Mouse (Mus musculus): ENCODE data around the gene Crybb3.
"Not testable (repeated sequence)": the region's sequence is repeated elsewhere in the genome, so short reads cannot be mapped to it uniquely, and the experiment has no call there.

The Crybb3 gene

DNA sequence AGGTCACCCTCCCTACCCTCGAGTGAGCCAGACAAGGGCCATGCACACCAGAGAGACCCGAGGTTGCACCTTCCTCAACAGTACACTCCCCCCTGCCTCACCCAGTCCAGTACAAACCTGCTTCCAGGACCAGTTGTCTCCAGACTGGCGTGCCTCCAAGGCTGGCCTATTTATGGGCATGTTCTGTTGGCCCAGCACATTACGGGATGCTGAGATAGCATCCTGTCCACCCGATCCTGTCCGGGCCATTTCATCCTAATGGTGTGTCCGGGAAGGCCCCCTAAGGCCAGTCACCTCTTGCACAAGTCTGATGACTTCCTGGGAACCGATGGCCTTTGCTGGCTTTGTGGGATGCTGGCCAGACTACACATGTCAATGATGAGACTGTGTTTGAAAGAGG lies at the start of gene Crybb3:
Gene Crybb3, minus strand, starts transcription at position 146 of the 400 bp plus-strand sequence.
- in situ Hi-C loops (cut with MboI) = no loop called here

DNA sequence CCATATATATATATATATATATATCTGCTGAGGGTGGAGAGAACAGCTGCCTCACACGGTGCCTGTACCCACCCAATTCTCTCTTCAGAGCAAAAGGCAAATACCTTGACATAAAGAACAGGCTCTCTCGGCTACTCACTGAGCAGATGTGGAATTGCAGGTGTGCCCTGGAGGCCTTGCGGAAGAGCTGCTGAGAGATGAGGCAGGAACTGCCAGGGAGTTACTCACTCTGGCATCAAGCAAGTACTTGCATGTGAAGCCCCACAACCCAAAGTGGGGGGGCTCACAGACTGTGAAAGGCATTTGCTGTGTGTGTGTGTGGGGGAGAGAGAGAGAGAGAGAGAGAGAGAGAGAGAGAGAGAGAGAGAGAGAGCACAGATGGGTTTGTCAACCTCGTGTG lies 47.0 kb upstream of the Crybb3 start:
- in situ Hi-C loops (cut with MboI) = no loop called here

DNA sequence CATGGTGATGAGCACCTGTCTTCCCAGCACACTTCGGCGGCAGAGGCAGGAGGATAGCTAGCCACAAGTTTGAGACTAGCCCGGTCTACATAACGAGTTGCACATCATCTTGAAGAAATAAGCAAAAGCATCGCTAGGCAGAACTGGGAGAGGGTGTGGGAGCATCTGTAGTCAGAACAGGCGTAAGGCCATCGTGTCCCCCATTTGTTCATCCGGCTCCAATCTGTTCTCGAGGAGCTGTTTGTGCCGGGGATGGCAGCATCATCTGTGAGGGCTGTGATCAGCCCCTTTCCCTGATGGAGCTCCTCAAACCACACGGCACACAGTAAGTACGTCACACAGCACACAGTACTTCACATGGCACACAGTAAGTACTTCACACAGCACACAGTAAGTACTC lies 45.1 kb upstream of the Crybb3 start:
- in situ Hi-C loops (cut with MboI) = no loop called here

GRCm38 (mm10) chr5:113123693-113124092 lies 42.3 kb upstream of the Crybb3 start:
- in situ Hi-C loops (cut with MboI) = no loop called here

DNA sequence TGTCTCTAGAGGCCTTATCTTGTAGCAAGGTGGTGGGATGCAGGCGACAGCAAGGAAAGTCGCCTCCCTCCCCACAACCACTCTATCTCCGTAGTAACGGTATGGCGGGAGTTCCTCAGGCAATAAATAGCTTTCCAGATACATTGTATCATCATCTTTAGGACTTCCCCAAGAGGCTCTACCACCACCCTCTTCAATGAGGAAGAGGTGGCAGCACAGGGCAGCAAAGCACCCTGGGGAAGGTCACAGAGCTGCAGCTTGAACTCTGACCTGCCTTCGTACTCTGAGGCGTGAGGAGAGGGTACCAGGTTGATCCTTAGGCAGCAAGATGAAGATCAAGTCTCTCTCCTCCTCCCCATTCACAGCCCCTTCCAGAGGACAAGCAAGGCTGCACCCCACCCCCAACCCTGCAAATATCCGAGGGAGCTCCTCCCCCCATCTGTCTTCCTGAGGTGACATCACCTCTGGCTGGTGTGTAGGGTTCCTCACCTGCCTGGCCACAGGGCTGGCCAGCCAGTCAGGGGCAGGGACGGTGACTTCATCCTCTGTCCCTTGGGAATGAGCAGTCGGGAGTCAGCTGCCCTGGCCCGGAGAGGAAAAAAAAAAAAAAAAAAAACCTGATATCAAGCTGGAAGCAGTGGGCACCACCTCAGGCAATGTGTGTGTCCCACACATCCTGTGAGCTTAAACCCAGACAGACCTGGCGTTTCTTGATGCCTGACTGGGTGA lies 41.1 kb upstream of the Crybb3 start:
- in situ Hi-C loops (cut with MboI) = no loop called here

GRCm38 (mm10) chr5:113121591-113121875 lies 40.1 kb upstream of the Crybb3 start:
- in situ Hi-C loops (cut with MboI) = no loop called here

DNA sequence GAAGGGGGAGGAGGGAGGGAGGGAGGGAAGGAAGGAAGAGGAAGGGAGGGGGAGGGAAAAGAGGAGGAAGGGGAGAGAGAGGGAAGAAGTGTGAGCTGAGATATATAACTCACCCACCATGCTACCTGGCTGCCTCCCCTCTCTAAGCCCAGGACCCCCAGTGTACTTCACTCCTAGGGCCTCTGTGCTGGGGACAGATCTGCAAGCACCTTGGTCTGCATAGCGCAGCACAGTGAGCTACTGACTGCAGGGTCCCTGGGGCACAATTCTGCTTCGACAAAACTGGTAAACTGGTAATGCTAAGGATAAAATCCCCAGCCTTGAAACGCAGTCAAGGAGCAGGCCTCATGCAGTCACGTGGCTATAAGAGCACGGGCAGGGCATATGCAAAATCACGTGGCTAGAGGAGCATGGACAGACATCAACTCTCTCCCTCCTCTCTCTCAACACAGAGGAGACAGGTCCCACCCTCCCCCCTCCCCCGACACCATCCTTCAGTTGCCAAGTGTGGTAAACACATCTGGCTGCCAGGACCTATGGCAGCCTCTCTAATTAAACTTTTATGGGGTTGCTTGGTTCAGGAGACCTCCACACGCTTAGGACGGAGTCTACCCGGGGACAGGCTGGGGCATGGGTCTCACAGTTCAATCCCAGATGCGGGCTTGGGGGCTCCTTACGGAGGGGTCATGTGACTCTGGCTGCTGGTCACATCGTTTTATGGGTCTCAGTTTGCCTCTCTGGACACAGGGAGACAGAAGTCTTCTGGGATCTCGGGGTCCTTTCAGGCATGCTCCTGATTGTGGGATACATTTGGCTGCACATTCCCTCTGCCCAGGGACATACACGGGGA lies 39.6 kb upstream of the Crybb3 start:
- in situ Hi-C loops (cut with MboI) = no loop called here

- in situ Hi-C loops (cut with MboI) = no loop called here
These were observed 38.6 kb upstream of the Crybb3 start for GRCm38 (mm10) chr5:113119861-113120465.

GRCm38 (mm10) chr5:113119291-113119690 lies 37.9 kb upstream of the Crybb3 start:
- in situ Hi-C loops (cut with MboI) = no loop called here

GRCm38 (mm10) chr5:113118695-113119094 lies 37.3 kb upstream of the Crybb3 start:
- in situ Hi-C loops (cut with MboI) = no loop called here

GRCm38 (mm10) chr5:113117361-113117760 lies 36.0 kb upstream of the Crybb3 start:
- in situ Hi-C loops (cut with MboI) = no loop called here

GRCm38 (mm10) chr5:113115896-113116295 lies 34.5 kb upstream of the Crybb3 start:
- in situ Hi-C loops (cut with MboI) = no loop called here

DNA sequence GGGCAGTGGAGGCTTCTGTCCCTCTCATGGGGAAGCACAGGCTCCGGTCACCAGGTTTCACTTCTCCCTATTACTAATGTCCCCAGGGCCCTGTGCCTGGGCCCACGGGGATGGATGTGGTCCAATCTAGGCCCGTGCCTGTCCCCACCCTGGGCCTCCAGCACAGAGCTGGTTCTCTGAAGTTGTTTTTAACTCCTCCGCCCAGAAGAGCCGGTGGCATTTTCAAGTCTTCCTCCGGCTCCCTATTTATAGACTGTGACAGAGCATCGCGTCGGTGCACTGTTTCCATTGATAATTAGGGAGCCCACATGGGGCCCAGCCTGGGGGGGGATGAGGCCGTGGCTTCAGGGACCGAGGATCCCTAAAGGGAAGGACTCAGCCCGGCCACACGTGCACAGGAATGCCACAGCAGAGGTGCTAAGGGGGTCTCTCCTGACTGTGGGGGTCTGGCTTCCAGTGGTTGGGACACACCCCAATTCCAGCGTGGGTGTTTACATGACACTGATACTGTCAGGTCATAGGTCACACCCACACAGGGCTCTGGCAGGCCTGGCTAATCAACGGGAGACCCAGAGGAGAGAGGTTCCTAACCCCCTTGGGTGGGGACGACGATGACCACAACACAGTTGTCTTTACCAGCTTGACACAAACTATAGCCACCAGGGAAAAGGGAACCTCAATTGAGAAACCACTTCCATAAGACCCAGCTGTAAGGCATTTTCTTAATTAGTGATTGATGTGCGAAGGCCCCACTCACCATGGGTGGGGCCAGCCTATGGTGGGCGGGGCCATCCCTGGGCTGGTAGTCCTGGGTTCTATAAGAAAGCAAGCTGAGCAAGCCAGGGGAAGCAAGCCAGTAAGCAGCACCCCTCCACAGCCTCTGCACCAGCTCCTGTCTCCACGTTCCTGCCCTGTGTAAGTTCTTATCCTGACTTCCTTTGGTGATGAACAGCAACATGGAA lies 33.2 kb upstream of the Crybb3 start:
- in situ Hi-C loops (cut with MboI) = no loop called here

DNA sequence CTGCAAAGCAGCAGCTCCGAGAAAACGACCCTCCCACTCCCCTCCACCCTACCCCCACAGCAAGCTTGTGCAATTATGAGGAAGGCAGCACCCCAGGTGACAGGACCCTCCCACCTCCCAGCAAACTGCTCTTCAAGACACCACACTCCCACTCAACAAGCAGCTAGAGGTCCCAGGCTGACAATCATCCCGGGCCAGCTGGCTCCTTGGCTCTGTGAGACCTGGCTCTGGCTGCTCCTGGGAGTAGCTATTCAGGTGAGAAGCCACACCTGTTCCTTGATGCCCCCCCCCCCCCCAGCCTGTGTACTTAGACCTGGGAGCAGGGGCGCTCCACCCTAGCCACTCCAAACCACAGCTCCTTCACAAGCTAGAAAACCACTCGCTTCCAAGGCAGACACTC lies 31.7 kb upstream of the Crybb3 start:
- in situ Hi-C loops (cut with MboI) = no loop called here

GRCm38 (mm10) chr5:113111336-113111735 lies 30.0 kb upstream of the Crybb3 start:
- in situ Hi-C loops (cut with MboI) = no loop called here

DNA sequence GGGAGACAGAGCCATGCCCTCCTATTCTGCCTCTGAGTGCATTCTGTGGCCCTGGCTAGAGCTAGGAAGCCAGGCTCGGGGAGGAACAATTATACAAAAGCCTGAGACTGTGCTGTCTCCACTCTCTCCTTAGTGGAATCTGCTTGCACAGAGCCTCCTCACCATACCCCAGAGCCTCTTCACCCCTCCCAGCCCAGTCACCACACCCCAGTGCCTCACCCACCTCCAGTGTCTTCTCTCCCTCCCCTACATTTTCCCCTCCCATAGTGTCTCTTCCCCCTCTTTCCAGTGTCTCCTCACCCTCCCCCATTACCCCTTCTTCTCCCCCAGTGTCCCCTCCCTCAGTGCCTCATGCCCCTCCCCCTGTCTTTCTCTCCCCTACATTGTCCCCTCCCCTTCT lies 29.5 kb upstream of the Crybb3 start:
- in situ Hi-C loops (cut with MboI) = no loop called here

DNA sequence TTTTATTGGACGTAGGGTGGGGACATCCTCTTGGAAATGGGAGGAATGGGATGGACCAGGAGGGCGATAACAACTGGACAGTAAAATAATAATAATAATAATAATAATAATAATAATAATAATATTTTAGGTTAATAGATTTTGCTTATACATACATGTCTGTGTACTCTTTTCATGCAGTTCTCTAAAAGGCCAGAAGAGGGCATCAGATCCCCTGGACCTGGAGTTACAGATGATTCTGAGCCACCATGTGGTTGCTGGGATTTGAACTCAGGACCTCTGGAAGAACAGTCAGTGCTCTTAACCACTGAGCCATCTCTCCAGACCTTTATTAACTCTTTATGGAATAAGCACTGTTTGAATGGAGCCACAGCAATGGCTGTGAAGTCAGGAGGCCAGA lies 28.3 kb upstream of the Crybb3 start:
- in situ Hi-C loops (cut with MboI) = not testable (repeated sequence)

- in situ Hi-C loops (cut with MboI) = no loop called here
These were observed 26.9 kb upstream of the Crybb3 start for GRCm38 (mm10) chr5:113108165-113108764.

DNA sequence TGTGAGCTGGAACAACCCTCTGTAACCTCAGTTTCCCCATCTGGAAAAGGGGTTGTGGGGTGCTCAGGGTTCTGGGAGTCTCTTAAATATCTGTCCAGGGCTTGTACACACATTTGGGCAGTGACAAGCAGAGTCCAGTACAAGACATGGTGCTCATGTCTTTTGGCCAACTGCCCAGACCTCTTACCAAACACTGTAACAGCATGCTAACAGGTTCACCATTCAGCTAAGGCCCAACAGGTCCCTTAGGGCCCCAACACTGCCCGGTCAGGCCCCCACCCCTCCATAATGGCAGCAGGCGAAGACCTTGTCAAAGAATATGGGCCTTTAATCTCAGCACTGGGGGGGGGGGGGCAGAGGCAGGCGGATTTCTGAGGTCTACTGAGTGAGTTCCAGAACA lies 26.3 kb upstream of the Crybb3 start:
- in situ Hi-C loops (cut with MboI) = no loop called here

GRCm38 (mm10) chr5:113106594-113106993 lies 25.2 kb upstream of the Crybb3 start:
- in situ Hi-C loops (cut with MboI) = no loop called here

DNA sequence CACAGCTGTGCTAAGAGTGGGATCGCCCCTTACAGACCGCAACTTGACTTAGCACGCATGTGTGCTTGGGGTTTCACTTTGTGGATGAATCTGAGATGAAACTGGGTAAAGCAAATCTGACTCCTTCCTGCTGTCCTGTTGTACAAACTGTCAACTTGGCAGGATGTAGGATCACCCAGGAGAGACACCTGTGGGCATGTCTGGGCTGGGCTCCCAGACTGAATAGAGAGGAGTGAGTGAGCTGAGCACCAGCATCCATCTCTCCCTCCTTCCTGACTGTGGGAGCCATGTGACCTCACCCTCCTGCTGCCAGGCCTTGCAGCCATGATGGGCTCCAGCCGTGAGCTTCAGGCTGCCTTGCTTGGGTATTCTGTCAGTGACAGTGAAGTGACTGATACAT lies 24.1 kb upstream of the Crybb3 start:
- in situ Hi-C loops (cut with MboI) = no loop called here

All from mature B cell (primary cell).